Mouse (Mus musculus) limb, embryonic 12.5 days (tissue): ENCODE data around the gene Kmt2d. TPM values are rescaled to one million over a fixed set of nuclear protein-coding genes. Genes with fewer than 3 reads are reported as not detected.
"Not testable (repeated sequence)": the region's sequence is repeated elsewhere in the genome, so short reads cannot be mapped to it uniquely, and the experiment has no call there.

ENCODE experiments used
- ATAC-seq: fragments of 200-750 bp; cut with Nextera tagmentation; 2 replicates; pipeline ENCODE4 v1.8.0; 2017; ENCODE audit warnings: low read depth, moderate TSS enrichment; ENCODE audit not compliant: insufficient number of reproducible peaks, insufficient read depth, low FRiP score, low TSS enrichment
- H3K27ac ChIP-seq: fragments of 300-500 bp; sonication (generic); 2 replicates; pipeline ENCODE4 v1.5.1; 2016; ENCODE audit warnings: mild to moderate bottlenecking, moderate library complexity
- H3K27me3 ChIP-seq: fragments of 300-500 bp; sonication (generic); 2 replicates; pipeline ENCODE4 v1.6.1; 2016; ENCODE audit warnings: mild to moderate bottlenecking, moderate library complexity
- H3K36me3 ChIP-seq: fragments of 300-500 bp; sonication (generic); 2 replicates; pipeline ENCODE4 v1.6.1; 2016; ENCODE audit warnings: mild to moderate bottlenecking, moderate library complexity
- H3K4me1 ChIP-seq: fragments of 300-500 bp; sonication (generic); replicated peaks from 2 replicates; pipeline ENCODE4 v1.6.1; 2016
- H3K4me2 ChIP-seq: fragments of 300-500 bp; sonication (generic); 2 replicates; pipeline ENCODE4 v1.6.1; 2016; ENCODE audit warnings: mild to moderate bottlenecking, moderate library complexity
- H3K4me3 ChIP-seq: fragments of 300-500 bp; sonication (generic); replicated peaks from 2 replicates; pipeline ENCODE4 v1.5.1; 2016; ENCODE audit warnings: mild to moderate bottlenecking
- H3K9ac ChIP-seq: fragments of 300-500 bp; sonication (generic); replicated peaks from 2 replicates; pipeline ENCODE4 v1.6.1; 2016; ENCODE audit warnings: mild to moderate bottlenecking, moderate library complexity
- H3K9me3 ChIP-seq: fragments of 300-500 bp; sonication (generic); 2 replicates; pipeline ENCODE4 v1.6.1; 2016; ENCODE audit warnings: mild to moderate bottlenecking, moderate library complexity
- WGBS: fragments of 180-500 bp; shearing (Covaris S2); methylation state at CpG from one replicate; pipeline ENCODE4 v1.1.7; 2016; 5-methylcytosine and 5-hydroxymethylcytosine counted together
- polyA plus RNA-seq: library from polyadenylated mRNA; unstranded; fragments of >200 nt; fragmentation: Nextera tagmentation; extraction: Ambion mirVana; gene quantifications from 2 replicates; pipeline ENCODE4 v1.2.1, GENCODE M21; 2016

Kmt2d gene
- polyA plus RNA-seq, result 13.0 and 14.4 TPM in 2 replicates

- no peaks in the 10 kb centered on the region for H3K9me3 ChIP-seq
- no peaks in the 10 kb centered on the region for H3K27me3 ChIP-seq
- H3K27ac ChIP-seq, result peak within 1 kb of the TSS; percentile 99
- H3K36me3 ChIP-seq, result peaks cover 6% of the 10 kb centered on the region
- H3K4me2 ChIP-seq, result peak within 1 kb of the TSS; percentile 99
- WGBS, result under 1% methylated on average over 79 of the region's 94 CpGs
- peak; percentile 11; the same call in 1 of the 2 replicates for ATAC-seq
- H3K4me1 ChIP-seq, result peaks cover 33% of the 10 kb centered on the region
- H3K4me3 ChIP-seq, result peak within 1 kb of the TSS; percentile 95
- peak within 1 kb of the TSS; percentile 98 for H3K9ac ChIP-seq
Measured at GRCm38 (mm10) chr15:98871070-98871915, at the start of gene Kmt2d. Kmt2d (minus strand) TSS chr15:98871204.

DNA sequence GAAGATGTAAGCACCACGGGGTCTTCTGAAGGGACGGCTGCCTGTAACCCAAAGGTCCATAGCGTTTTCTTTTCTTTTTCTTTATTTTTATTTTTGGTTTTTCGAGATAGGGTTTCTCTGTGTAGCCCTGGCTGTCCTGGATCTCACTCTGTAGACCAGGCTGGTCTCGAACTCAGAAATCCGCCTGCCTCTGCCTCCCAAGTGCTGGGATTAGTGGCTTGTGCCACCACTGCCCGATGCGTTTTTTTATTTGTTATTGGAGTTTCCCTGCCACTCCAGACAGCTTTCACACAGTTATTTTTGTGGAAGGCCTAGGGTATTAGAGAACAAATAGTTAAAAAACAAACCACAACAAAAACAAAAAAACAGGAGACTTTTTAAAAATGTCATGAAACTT, 47.5 kb upstream of the Kmt2d start:
- WGBS, result 28% methylated on average over 8 of the region's 8 CpGs
- not testable (repeated sequence) for ATAC-seq
- peak overlapping the region; percentile 82 for H3K27ac ChIP-seq

DNA sequence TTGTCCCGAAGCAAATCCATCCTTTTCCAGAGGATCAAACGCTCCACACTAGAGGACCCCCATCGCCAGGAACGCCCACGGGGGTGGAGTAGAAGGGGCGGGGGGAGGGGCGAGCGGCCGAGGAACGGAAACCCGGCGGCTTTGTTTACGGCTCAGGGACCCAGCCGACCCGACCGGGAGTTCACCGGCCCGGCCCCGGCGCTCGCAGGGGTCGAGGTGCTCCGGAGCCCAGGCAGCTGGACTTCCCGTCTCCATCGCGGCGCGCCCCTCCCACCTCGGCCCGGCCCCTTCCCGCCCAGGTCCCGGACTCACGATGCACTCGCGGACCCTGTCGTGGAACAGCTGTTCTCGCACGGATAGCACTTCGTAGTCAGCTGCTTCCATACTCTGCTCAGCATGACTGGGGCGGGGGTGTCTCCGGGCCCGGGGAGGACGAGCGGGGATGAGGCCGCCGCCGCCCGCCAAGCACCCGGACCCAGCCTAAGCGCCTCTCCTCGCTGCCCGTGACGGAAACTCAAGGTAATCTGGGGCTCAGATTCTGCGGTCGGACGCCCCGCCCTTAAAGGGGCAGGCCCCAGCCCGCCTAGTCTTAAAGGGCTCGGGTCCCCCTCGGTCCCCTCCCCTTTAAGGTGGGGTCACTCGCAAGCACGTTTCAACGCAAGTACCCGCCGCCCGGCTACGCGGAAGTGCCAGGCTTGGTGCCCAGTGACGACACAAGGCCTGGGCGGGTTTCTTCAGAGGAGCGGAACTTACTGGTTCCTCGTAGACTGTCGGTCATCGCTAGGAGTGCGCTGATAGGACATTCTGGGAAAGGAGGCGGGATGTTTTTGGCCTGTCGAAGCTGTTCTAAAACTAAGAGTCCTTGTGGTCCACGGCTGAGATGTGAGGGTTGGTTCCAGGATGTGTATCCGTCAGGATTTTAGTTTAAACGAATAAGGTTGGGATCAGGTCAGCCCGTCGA, 46.8 kb upstream of the Kmt2d start, which contains the start of gene Lmbr1l:
Lmbr1l (minus strand) TSS at position 694 of the 961 bp plus-strand sequence.
- WGBS, result under 1% methylated on average over 82 of the region's 82 CpGs
- Histone ChIP-seq H3K4me2 (peak within 1 kb of the TSS; percentile 88), H3K4me3 (peak within 1 kb of the TSS; percentile 86), H3K4me1 (peaks cover 11% of the 10 kb centered on the region), H3K36me3 (peaks cover 24% of the 10 kb centered on the region), H3K27me3 (no peaks in the 10 kb centered on the region), H3K9me3 (no peaks in the 10 kb centered on the region), H3K27ac (peak within 1 kb of the TSS; percentile 96), H3K9ac (peak within 1 kb of the TSS; percentile 80)
- ATAC-seq, result peak; percentile 99

More for the DNA sequence above, 47.5 kb upstream of the Kmt2d start:
- peaks cover 17% of the 10 kb centered on the region for H3K36me3 ChIP-seq
- H3K9ac ChIP-seq, result peak overlapping the region; percentile 60
- H3K9me3 ChIP-seq, H3K27me3 ChIP-seq: not testable (repeated sequence)
- H3K4me3 ChIP-seq, result peak overlapping the region; percentile 86
- H3K4me2 ChIP-seq, result peak overlapping the region; percentile 88
- H3K4me1 ChIP-seq, result peaks cover 11% of the 10 kb centered on the region

GRCm38 (mm10) chr15:98917091-98917490, 46.1 kb upstream of the Kmt2d start:
- ATAC-seq, result no peak
- under 1% methylated on average over 14 of the region's 14 CpGs for WGBS
- Histone ChIP-seq H3K4me3 (peak overlapping the region; percentile 86), H3K27ac (peak overlapping the region; percentile 96), H3K4me1 (peaks cover 11% of the 10 kb centered on the region), H3K4me2 (peak overlapping the region; percentile 88), H3K9me3 (no peaks in the 10 kb centered on the region), H3K9ac (peak overlapping the region; percentile 80), H3K36me3 (peaks cover 31% of the 10 kb centered on the region), H3K27me3 (no peaks in the 10 kb centered on the region)

GRCm38 (mm10) chr15:98916016-98916415, 45.0 kb upstream of the Kmt2d start:
- no peak overlapping the region for H3K27ac ChIP-seq
- no peaks in the 10 kb centered on the region for H3K9me3 ChIP-seq
- peak overlapping the region; percentile 88 for H3K4me2 ChIP-seq
- H3K4me3 ChIP-seq, result peak overlapping the region; percentile 86
- peaks cover 11% of the 10 kb centered on the region for H3K4me1 ChIP-seq
- no peak for ATAC-seq
- no peaks in the 10 kb centered on the region for H3K27me3 ChIP-seq
- WGBS, result 88% methylated on average over 4 of the region's 4 CpGs
- H3K9ac ChIP-seq, result 0 out of 2 replicates have a peak overlapping the region, but pooled peaks have one; percentile 80
- peaks cover 42% of the 10 kb centered on the region for H3K36me3 ChIP-seq

DNA sequence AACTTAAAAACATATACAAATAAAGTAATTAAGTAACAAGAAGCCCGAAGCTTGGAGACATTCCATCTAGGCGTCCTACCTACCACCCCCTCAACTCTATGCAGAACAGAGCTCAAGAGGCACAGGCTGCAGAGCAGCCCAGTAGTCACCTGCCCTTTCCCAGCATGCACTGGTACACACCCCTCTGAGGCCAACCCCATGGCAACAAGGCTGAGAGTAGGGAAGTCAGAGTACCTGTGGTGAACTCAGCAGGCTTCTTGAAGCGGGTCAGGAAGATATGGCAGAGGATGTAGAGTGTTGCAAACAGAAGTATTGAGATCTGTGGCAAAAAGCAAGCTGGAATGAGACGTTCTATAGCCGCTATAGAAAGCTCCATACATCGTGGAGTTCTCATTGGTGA, 43.9 kb upstream of the Kmt2d start:
- peaks cover 53% of the 10 kb centered on the region for H3K36me3 ChIP-seq
- no peaks in the 10 kb centered on the region for H3K9me3 ChIP-seq
- no peak overlapping the region for H3K4me2 ChIP-seq
- no peak overlapping the region for H3K27ac ChIP-seq
- ATAC-seq, result no peak
- no peak overlapping the region for H3K4me3 ChIP-seq
- H3K27me3 ChIP-seq, result no peaks in the 10 kb centered on the region
- no peak overlapping the region for H3K9ac ChIP-seq
- WGBS, result 92% methylated on average over 6 of the region's 6 CpGs
- peaks cover 11% of the 10 kb centered on the region for H3K4me1 ChIP-seq

DNA sequence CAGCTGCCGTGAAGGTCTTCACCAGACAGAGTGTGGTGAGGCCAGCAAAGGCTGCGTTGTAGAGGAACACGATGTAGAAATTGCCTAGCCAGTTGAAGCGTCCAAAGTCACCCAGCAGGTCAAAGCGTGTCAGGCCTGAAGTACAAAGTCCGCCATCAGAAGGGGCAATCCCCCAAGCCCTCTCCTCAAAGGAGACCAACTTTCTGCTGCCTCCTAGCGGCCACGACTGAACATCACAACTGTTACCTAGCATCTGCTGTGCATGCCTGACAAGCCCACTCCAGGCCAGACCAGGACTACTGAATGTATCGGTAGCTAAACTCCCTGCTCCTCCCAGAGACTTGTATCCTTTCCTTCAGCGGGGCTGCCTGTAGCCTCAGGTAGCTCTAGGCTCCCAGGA, 33.7 kb upstream of the Kmt2d start:
- no peaks in the 10 kb centered on the region for H3K9me3 ChIP-seq
- H3K27me3 ChIP-seq, result peaks cover 15% of the 10 kb centered on the region
- no peaks in the 10 kb centered on the region for H3K4me1 ChIP-seq
- no peak overlapping the region for H3K4me2 ChIP-seq
- no peak for ATAC-seq
- WGBS, result 30% methylated on average over 10 of the region's 10 CpGs
- H3K27ac ChIP-seq, result no peak overlapping the region
- no peak overlapping the region; the same call in 1 of the 2 replicates for H3K9ac ChIP-seq
- peaks cover 68% of the 10 kb centered on the region for H3K36me3 ChIP-seq
- H3K4me3 ChIP-seq, result no peak overlapping the region

GRCm38 (mm10) chr15:98902600-98902999, 31.6 kb upstream of the Kmt2d start:
- Histone ChIP-seq H3K4me1 (peaks cover 11% of the 10 kb centered on the region), H3K4me2 (no peak overlapping the region), H3K27me3 (peaks cover 36% of the 10 kb centered on the region), H3K9ac (no peak overlapping the region), H3K27ac (no peak overlapping the region), H3K36me3 (peaks cover 47% of the 10 kb centered on the region), H3K9me3 (no peaks in the 10 kb centered on the region), H3K4me3 (no peak overlapping the region)
- no peak for ATAC-seq
- WGBS, result 88% methylated on average over 2 of the region's 2 CpGs

DNA sequence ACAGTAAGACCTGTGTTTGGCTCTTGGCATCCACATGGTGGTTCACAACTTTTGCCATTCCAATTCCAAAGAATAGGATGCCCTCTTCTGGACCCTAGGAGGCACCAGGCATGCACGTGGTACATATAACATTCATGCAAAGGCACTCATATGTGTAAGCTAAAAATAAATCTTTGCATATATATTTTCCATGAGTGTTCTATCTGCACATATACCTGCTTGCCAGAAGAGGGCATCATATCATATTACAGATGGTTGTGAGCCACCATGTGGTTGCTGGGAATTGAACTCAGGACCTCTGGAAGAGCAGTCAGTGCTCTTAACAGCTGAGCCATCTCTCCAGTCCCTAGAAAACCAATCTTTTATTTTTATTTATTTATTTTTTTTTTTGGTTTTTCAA, 30.5 kb upstream of the Kmt2d start:
- WGBS, result 66% methylated on average over 1 of the region's 1 CpGs
- H3K4me3 ChIP-seq, result no peak overlapping the region
- ATAC-seq, result no peak
- no peak overlapping the region for H3K27ac ChIP-seq
- H3K4me2 ChIP-seq, result no peak overlapping the region
- H3K9me3 ChIP-seq, result no peaks in the 10 kb centered on the region
- H3K36me3 ChIP-seq, result peaks cover 37% of the 10 kb centered on the region
- no peak overlapping the region for H3K9ac ChIP-seq
- H3K4me1 ChIP-seq, result peaks cover 15% of the 10 kb centered on the region
- H3K27me3 ChIP-seq, result peaks cover 47% of the 10 kb centered on the region

DNA sequence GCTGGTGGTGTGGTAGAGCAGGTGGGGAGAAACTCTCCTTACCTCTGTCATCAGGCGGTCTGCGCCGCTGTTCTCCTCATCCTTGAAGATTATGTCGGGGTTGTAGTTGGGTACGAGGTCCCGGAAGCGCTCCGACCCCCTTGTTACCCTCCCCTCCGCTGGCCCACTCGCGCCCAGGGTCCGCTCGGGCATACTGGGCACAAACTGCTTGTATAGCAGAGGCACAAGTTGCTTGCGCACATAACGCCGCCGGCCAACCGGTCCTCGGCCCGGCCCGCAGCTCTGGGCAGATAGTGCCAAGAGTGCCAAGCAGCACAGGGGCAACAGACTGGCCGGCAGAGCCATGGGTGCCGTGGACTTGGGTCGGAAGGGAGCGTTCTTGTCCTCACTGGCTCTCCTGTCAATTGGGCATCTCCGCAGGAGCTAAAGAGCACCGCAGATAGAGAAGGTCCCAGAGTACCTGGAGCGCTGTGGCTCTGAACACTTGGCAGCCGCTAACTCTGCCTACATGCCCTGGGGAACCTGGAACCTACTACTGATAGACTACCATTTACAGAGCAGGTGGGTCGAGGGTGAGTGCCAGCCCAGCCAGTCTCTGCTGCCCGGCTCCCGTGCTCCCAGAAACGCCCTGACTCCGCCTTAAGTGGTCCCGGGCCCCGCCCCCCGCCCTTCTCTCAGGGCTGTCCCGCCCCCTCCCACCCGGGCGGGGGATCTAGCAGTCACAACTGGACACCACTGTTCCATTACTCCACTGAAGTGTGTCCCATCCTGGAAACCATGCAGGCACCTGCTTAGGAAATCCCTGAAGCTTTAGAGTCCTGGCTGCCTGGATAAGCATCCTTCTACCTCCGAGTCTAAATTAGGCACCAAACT, 27.2 kb upstream of the Kmt2d start, which contains the start of gene Dhh:
Dhh (minus strand) TSS at position 613 of the 873 bp plus-strand sequence.
- ATAC-seq, result no peak
- H3K4me2 ChIP-seq, result peak within 1 kb of the TSS; percentile 50
- H3K4me1 ChIP-seq, result peaks cover 41% of the 10 kb centered on the region
- H3K9me3 ChIP-seq, result no peaks in the 10 kb centered on the region
- H3K9ac ChIP-seq, result 0 out of 2 replicates have a peak within 1 kb of the TSS, but pooled peaks have one; percentile 23
- no peak within 1 kb of the TSS for H3K27ac ChIP-seq
- peaks cover 80% of the 10 kb centered on the region for H3K27me3 ChIP-seq
- WGBS, result 1% methylated on average over 41 of the region's 41 CpGs
- H3K36me3 ChIP-seq, result peaks cover 7% of the 10 kb centered on the region
- H3K4me3 ChIP-seq, result peak within 1 kb of the TSS; percentile 29
